Mouse (Mus musculus) kidney, embryonic 14.5 days (tissue): ENCODE data around the gene Cops7b. TPM values are rescaled to one million over a fixed set of nuclear protein-coding genes. Genes with fewer than 3 reads are reported as not detected.
A peak's percentile ranks its signal among the peaks of the same experiment; 100 is the strongest.

Source experiments
- ATAC-seq: fragments of 200-750 bp; cut with Nextera tagmentation; 2 replicates; pipeline ENCODE4 v1.8.0; 2017; ENCODE audit warnings: moderate number of reproducible peaks, mild to moderate bottlenecking, moderate TSS enrichment, moderate library complexity; ENCODE audit not compliant: low FRiP score, low TSS enrichment
- H3K27ac ChIP-seq: fragments of 300-500 bp; sonication (generic); 2 replicates; pipeline ENCODE4 v1.5.1; 2014; ENCODE audit warnings: low read depth, mild to moderate bottlenecking, low read length, moderate library complexity, mixed read lengths
- H3K27me3 ChIP-seq: fragments of 300-500 bp; sonication (generic); 2 replicates; pipeline ENCODE4 v1.6.1; 2014; ENCODE audit warnings: mild to moderate bottlenecking, low read length; ENCODE audit not compliant: control insufficient read depth, insufficient read depth
- H3K36me3 ChIP-seq: fragments of 300-500 bp; sonication (generic); 2 replicates; pipeline ENCODE4 v1.6.1; 2014; ENCODE audit warnings: low read length, mixed read lengths; ENCODE audit not compliant: control insufficient read depth, insufficient read depth
- H3K4me1 ChIP-seq: fragments of 300-500 bp; sonication (generic); 2 replicates; pipeline ENCODE4 v1.6.1; 2014; ENCODE audit warnings: low read length, mixed read lengths; ENCODE audit not compliant: control insufficient read depth, insufficient read depth
- H3K4me2 ChIP-seq: fragments of 300-500 bp; sonication (generic); replicated peaks from 2 replicates; pipeline ENCODE4 v1.6.1; 2014; ENCODE audit warnings: low read depth, mild to moderate bottlenecking, low read length
- H3K4me3 ChIP-seq: fragments of 300-500 bp; sonication (generic); 2 replicates; pipeline ENCODE4 v1.5.1; 2014; ENCODE audit warnings: mild to moderate bottlenecking, low read length
- H3K9ac ChIP-seq: fragments of 300-500 bp; sonication (generic); 2 replicates; pipeline ENCODE4 v1.6.1; 2014; ENCODE audit warnings: low read depth, mild to moderate bottlenecking, low read length, moderate library complexity
- H3K9me3 ChIP-seq: fragments of 300-500 bp; sonication (generic); 2 replicates; pipeline ENCODE4 v1.6.1; 2016; ENCODE audit warnings: low read length; ENCODE audit not compliant: control insufficient read depth
- WGBS: fragments of 180-500 bp; shearing (Covaris S2); extraction: QIAGEN DNeasy Blood & Tissue Kit; methylation state at CpG from one replicate; pipeline ENCODE4 v1.1.7; 2014; 5-methylcytosine and 5-hydroxymethylcytosine counted together
- polyA plus RNA-seq: library from polyadenylated mRNA; unstranded; fragments of >200 nt; fragmentation: Nextera tagmentation; extraction: Ambion mirVana; gene quantifications from 2 replicates; pipeline ENCODE4 v1.2.1, GENCODE M21; 2014

Cops7b gene
- polyA plus RNA-seq, 1 experiment from 2014 or later = 40.4 TPM

GRCm38 (mm10) chr1:86633434-86633833 lies 50.7 kb downstream of the Cops7b start:
- no peaks in the 10 kb centered on the region for H3K27me3 ChIP-seq
- no peaks in the 10 kb centered on the region for H3K9me3 ChIP-seq
- peaks cover 16% of the 10 kb centered on the region; the same call in 1 of the 2 replicates for H3K4me1 ChIP-seq
- H3K4me3 ChIP-seq = no peak overlapping the region
- H3K27ac ChIP-seq = peak overlapping the region; percentile 7; the same call in 1 of the 2 replicates
- H3K9ac ChIP-seq = no peak overlapping the region
- no peak for ATAC-seq
- H3K36me3 ChIP-seq = no peaks in the 10 kb centered on the region
- 47% methylated on average over 3 of the region's 3 CpGs for WGBS
- no peak overlapping the region for H3K4me2 ChIP-seq

GRCm38 (mm10) chr1:86633840-86634750 lies 51.4 kb downstream of the Cops7b start:
- WGBS = 66% methylated on average over 7 of the region's 7 CpGs
- Histone ChIP-seq H3K9ac (no peak overlapping the region), H3K27me3 (no peaks in the 10 kb centered on the region), H3K4me2 (no peak overlapping the region), H3K9me3 (no peaks in the 10 kb centered on the region), H3K36me3 (no peaks in the 10 kb centered on the region), H3K27ac (peak overlapping the region; percentile 7; the same call in 1 of the 2 replicates), H3K4me1 (peaks cover 16% of the 10 kb centered on the region; the same call in 1 of the 2 replicates), H3K4me3 (no peak overlapping the region)
- no peak for ATAC-seq

- H3K36me3 ChIP-seq = no peaks in the 10 kb centered on the region
- H3K27me3 ChIP-seq = no peaks in the 10 kb centered on the region
- no peak overlapping the region for H3K9ac ChIP-seq
- peaks cover 16% of the 10 kb centered on the region; the same call in 1 of the 2 replicates for H3K4me1 ChIP-seq
- 60% methylated on average over 6 of the region's 6 CpGs for WGBS
- H3K4me2 ChIP-seq = no peak overlapping the region
- H3K9me3 ChIP-seq = no peaks in the 10 kb centered on the region
- no peak overlapping the region for H3K4me3 ChIP-seq
- no peak; the same call in 1 of the 2 replicates for ATAC-seq
- H3K27ac ChIP-seq = no peak overlapping the region
These were observed 52.2 kb downstream of the Cops7b start for GRCm38 (mm10) chr1:86634751-86635359.

GRCm38 (mm10) chr1:86643101-86643809 lies 60.6 kb downstream of the Cops7b start:
- Histone ChIP-seq H3K36me3 (no peaks in the 10 kb centered on the region), H3K27me3 (no peaks in the 10 kb centered on the region), H3K9me3 (no peaks in the 10 kb centered on the region), H3K27ac (no peak overlapping the region), H3K9ac (no peak overlapping the region), H3K4me2 (no peak overlapping the region), H3K4me3 (no peak overlapping the region), H3K4me1 (no peaks in the 10 kb centered on the region)
- ATAC-seq = no peak
- WGBS = 66% methylated on average over 13 of the region's 13 CpGs

- no peak overlapping the region for H3K4me3 ChIP-seq
- no peak overlapping the region for H3K9ac ChIP-seq
- WGBS = 57% methylated on average over 2 of the region's 2 CpGs
- H3K27ac ChIP-seq = no peak overlapping the region
- no peaks in the 10 kb centered on the region for H3K27me3 ChIP-seq
- H3K4me1 ChIP-seq = no peaks in the 10 kb centered on the region
- ATAC-seq = no peak
- H3K4me2 ChIP-seq = no peak overlapping the region
- no peaks in the 10 kb centered on the region for H3K36me3 ChIP-seq
- H3K9me3 ChIP-seq = no peaks in the 10 kb centered on the region
These were observed 64.8 kb downstream of the Cops7b start for GRCm38 (mm10) chr1:86647517-86647916.

GRCm38 (mm10) chr1:86650272-86650671 lies 67.6 kb downstream of the Cops7b start:
- WGBS = 15% methylated on average over 6 of the region's 6 CpGs
- Histone ChIP-seq H3K4me3 (no peak overlapping the region), H3K4me2 (no peak overlapping the region), H3K27ac (no peak overlapping the region), H3K9me3 (no peaks in the 10 kb centered on the region), H3K27me3 (no peaks in the 10 kb centered on the region), H3K9ac (no peak overlapping the region), H3K36me3 (no peaks in the 10 kb centered on the region), H3K4me1 (no peaks in the 10 kb centered on the region)
- no peak for ATAC-seq

GRCm38 (mm10) chr1:86652675-86653074 lies 70.0 kb downstream of the Cops7b start:
- Histone ChIP-seq H3K9ac (no peak overlapping the region), H3K4me1 (no peaks in the 10 kb centered on the region), H3K9me3 (no peaks in the 10 kb centered on the region), H3K27me3 (no peaks in the 10 kb centered on the region), H3K27ac (no peak overlapping the region), H3K4me2 (no peak overlapping the region), H3K4me3 (no peak overlapping the region), H3K36me3 (no peaks in the 10 kb centered on the region)
- 61% methylated on average over 4 of the region's 4 CpGs for WGBS
- ATAC-seq = no peak

GRCm38 (mm10) chr1:86657071-86657470 lies 74.4 kb downstream of the Cops7b start:
- no peaks in the 10 kb centered on the region for H3K9me3 ChIP-seq
- no peak overlapping the region for H3K4me3 ChIP-seq
- no peaks in the 10 kb centered on the region for H3K4me1 ChIP-seq
- no peaks in the 10 kb centered on the region for H3K27me3 ChIP-seq
- no peak for ATAC-seq
- 87% methylated on average over 5 of the region's 5 CpGs for WGBS
- H3K36me3 ChIP-seq = no peaks in the 10 kb centered on the region
- H3K27ac ChIP-seq = no peak overlapping the region
- no peak overlapping the region for H3K9ac ChIP-seq
- H3K4me2 ChIP-seq = no peak overlapping the region
